Mouse (Mus musculus) MEL (cell line): Measurements from ENCODE around the gene Uba3. TPM values are rescaled to one million over a fixed set of nuclear protein-coding genes. Genes with fewer than 3 reads are reported as not detected.

Experiments used
- DNase-seq: peaks from one replicate; pipeline ENCODE4 v3.0.0; 2011; ENCODE audit warnings: low read depth, low spot score
- H3K27ac ChIP-seq: 2 replicates; pipeline ENCODE4 v1.5.1; 2012; ENCODE audit warnings: low read depth, mild to moderate bottlenecking, control low read depth, low read length, moderate library complexity; ENCODE audit not compliant: control insufficient read depth
- H3K27me3 ChIP-seq, 2 experiments: fragments of 150-350 bp in 1 of 2; sonication (generic) in 1 of 2; 2 replicates each; pipeline ENCODE4 v1.6.1; 2012; ENCODE audit warnings: low read length in 2 of 2, mild to moderate bottlenecking in 2 of 2, improper control_type of control experiment in 1 of 2, moderate library complexity in 1 of 2; ENCODE audit not compliant: insufficient read depth in 2 of 2, control insufficient read depth in 1 of 2
- H3K36me3 ChIP-seq, 2 experiments: 2 replicates each; pipeline ENCODE4 v1.6.1; 2012 to 2014; ENCODE audit warnings: low read length in 2 of 2, improper control_type of control experiment in 1 of 2, inconsistent platforms in 1 of 2, mild to moderate bottlenecking in 1 of 2; ENCODE audit not compliant: insufficient read depth in 2 of 2, control insufficient read depth in 1 of 2
- H3K4me1 ChIP-seq, 2 experiments: fragments of 150-350 bp in 1 of 2; sonication (generic) in 1 of 2; 2 replicates each; pipeline ENCODE4 v1.6.1; 2012; ENCODE audit warnings: low read length in 2 of 2, improper control_type of control experiment in 1 of 2, mild to moderate bottlenecking in 1 of 2; ENCODE audit not compliant: insufficient read depth in 2 of 2, control insufficient read depth in 1 of 2
- H3K4me3 ChIP-seq, 2 experiments: fragments of 150-350 bp in 1 of 2; sonication (generic) in 1 of 2; 2 replicates each; pipeline ENCODE4 v1.5.1; 2012; ENCODE audit warnings: low read depth in 2 of 2, low read length in 2 of 2, mild to moderate bottlenecking in 2 of 2, moderate library complexity in 2 of 2, control low read depth in 1 of 2, improper control_type of control experiment in 1 of 2; ENCODE audit not compliant: control insufficient read depth in 1 of 2, insufficient read depth in 1 of 2
- H3K79me2 ChIP-seq: 2 replicates; pipeline ENCODE4 v1.6.1; 2012; ENCODE audit warnings: mild to moderate bottlenecking, low read length, moderate library complexity; ENCODE audit not compliant: control insufficient read depth, poor library complexity, insufficient read depth
- H3K9ac ChIP-seq: 2 replicates; pipeline ENCODE4 v1.6.1; 2012; ENCODE audit warnings: low read depth, mild to moderate bottlenecking, control low read depth, low read length, moderate library complexity; ENCODE audit not compliant: control insufficient read depth, poor library complexity, severe bottlenecking
- H3K9me3 ChIP-seq: fragments of 150-350 bp; sonication (generic); replicated peaks from 2 replicates; pipeline ENCODE4 v1.6.1; 2012; ENCODE audit warnings: mild to moderate bottlenecking, low read length, improper control_type of control experiment, moderate library complexity; ENCODE audit not compliant: insufficient read depth
- BHLHE40 ChIP-seq: IDR thresholded peaks from 2 replicates; pipeline ENCODE4 v1.6.1; 2012; ENCODE audit warnings: low read depth, mild to moderate bottlenecking, inconsistent platforms, low read length, improper control_type of control experiment, borderline replicate concordance
- CTCF ChIP-seq, 3 experiments: IDR thresholded peaks in 2 of 3; conservative IDR thresholded peaks in 1 of 3; 2 replicates each; pipeline ENCODE4 v1.5.1; 2011 to 2012; ENCODE audit warnings: low read length in 3 of 3, low read depth in 2 of 3, mild to moderate bottlenecking in 2 of 3, improper control_type of control experiment in 1 of 3, inconsistent platforms in 1 of 3, mixed read lengths in 1 of 3, moderate library complexity in 1 of 3; ENCODE audit not compliant: control insufficient read depth in 1 of 3, insufficient read depth in 1 of 3, poor library complexity in 1 of 3, severe bottlenecking in 1 of 3
- E2F4 ChIP-seq: IDR thresholded peaks from 2 replicates; pipeline ENCODE4 v1.6.1; 2011; ENCODE audit warnings: low read depth, low read length, improper control_type of control experiment, borderline replicate concordance
- GABPA ChIP-seq: IDR thresholded peaks from 2 replicates; pipeline ENCODE4 v1.6.1; 2012; ENCODE audit warnings: low read depth, mild to moderate bottlenecking, inconsistent platforms, low read length, improper control_type of control experiment, moderate library complexity
- JUND ChIP-seq: IDR thresholded peaks from 2 replicates; pipeline ENCODE4 v1.6.1; 2011; ENCODE audit warnings: low read depth, mild to moderate bottlenecking, improper control_type of control experiment, low read length
- KAT2A ChIP-seq: conservative IDR thresholded peaks from 2 replicates; pipeline ENCODE4 v1.6.1; 2012; ENCODE audit warnings: low read depth, low read length, improper control_type of control experiment, inconsistent platforms
- MAFK ChIP-seq: IDR thresholded peaks from 2 replicates; pipeline ENCODE4 v1.6.1; 2011; ENCODE audit warnings: low read depth, mild to moderate bottlenecking, low read length, improper control_type of control experiment, borderline replicate concordance
- MAX ChIP-seq: IDR thresholded peaks from 2 replicates; pipeline ENCODE4 v1.6.1; 2011; ENCODE audit warnings: low read length, improper control_type of control experiment
- MYB ChIP-seq: IDR thresholded peaks from 2 replicates; pipeline ENCODE4 v1.6.1; 2011; ENCODE audit warnings: mild to moderate bottlenecking, low read depth, low read length, improper control_type of control experiment
- MYC ChIP-seq: IDR thresholded peaks from 2 replicates; pipeline ENCODE4 v1.6.1; 2011; ENCODE audit warnings: low read depth, mild to moderate bottlenecking, low read length, improper control_type of control experiment, moderate library complexity
- NRF1 ChIP-seq: IDR thresholded peaks from 2 replicates; pipeline ENCODE4 v1.6.1; 2014; ENCODE audit warnings: low read depth, mild to moderate bottlenecking, inconsistent platforms, low read length, improper control_type of control experiment, moderate library complexity; ENCODE audit not compliant: poor library complexity, insufficient read depth, severe bottlenecking
- POLR2AphosphoS2 ChIP-seq: IDR thresholded peaks from 2 replicates; pipeline ENCODE4 v1.6.1; 2011; ENCODE audit warnings: low read length, improper control_type of control experiment
- RAD21 ChIP-seq: IDR thresholded peaks from 2 replicates; pipeline ENCODE4 v1.6.1; 2011; ENCODE audit warnings: mild to moderate bottlenecking, low read depth, low read length, improper control_type of control experiment
- SIN3A ChIP-seq: IDR thresholded peaks from 2 replicates; pipeline ENCODE4 v1.6.1; 2012; ENCODE audit warnings: low read length, improper control_type of control experiment, inconsistent platforms
- SMC3 ChIP-seq: IDR thresholded peaks from 2 replicates; pipeline ENCODE4 v1.6.1; 2011; ENCODE audit warnings: low read depth, low read length, improper control_type of control experiment
- TAL1 ChIP-seq: IDR thresholded peaks from 2 replicates; pipeline ENCODE4 v1.6.1; 2012; ENCODE audit warnings: mild to moderate bottlenecking, inconsistent platforms, low read length, moderate library complexity, mixed read lengths
- USF1 ChIP-seq: IDR thresholded peaks from 2 replicates; pipeline ENCODE4 v1.6.1; 2014; ENCODE audit warnings: low read depth, mild to moderate bottlenecking, inconsistent platforms, low read length, improper control_type of control experiment, moderate library complexity
- ZC3H11A ChIP-seq: IDR thresholded peaks from 2 replicates; pipeline ENCODE4 v1.6.1; 2012; ENCODE audit warnings: low read depth, mild to moderate bottlenecking, inconsistent platforms, low read length, improper control_type of control experiment
- ZKSCAN1 ChIP-seq: IDR thresholded peaks from 2 replicates; pipeline ENCODE4 v1.6.1; 2012; ENCODE audit warnings: low read depth, mild to moderate bottlenecking, inconsistent platforms, low read length, improper control_type of control experiment, moderate library complexity
- polyA plus RNA-seq, 2 experiments: library from polyadenylated mRNA; stranded (reverse) in 1 of 2; unstranded in 1 of 2; fragments of >175 nt in 1 of 2; fragments of >200 nt in 1 of 2; gene quantifications; 2 replicates each; pipeline versions ENCODE4 v1.2.1 to v1.2.4; 2012; ENCODE audit warnings: low replicate concordance in 2 of 2, low read depth in 1 of 2; ENCODE audit not compliant: insufficient read length in 2 of 2, insufficient read depth in 1 of 2, missing spikeins in 1 of 2
- total RNA-seq: library from RNA; depleted of rRNA; stranded (reverse); fragments of 300-350 nt; gene quantifications from 2 replicates; pipeline ENCODE4 v1.2.3, GENCODE M21; 2012

The Uba3 gene
- total and polyA plus RNA-seq, 3 experiments: 37.1 to 38.1 TPM; not detected in 1

- no peak overlapping the region for H3K4me3 ChIP-seq
- no peaks in the 10 kb centered on the region for H3K4me1 ChIP-seq
- H3K9me3 ChIP-seq: no peaks in the 10 kb centered on the region
- TF ChIP-seq RAD21 (peak; percentile 70), SMC3 (peak; percentile 78), MAX (peak; percentile 25; the same call in 1 of the 2 replicates), ZC3H11A (peak; percentile 69), GABPA (no peak), MYC (0 out of 2 replicates have a peak, but pooled peaks have one; percentile 33), USF1 (no peak), CTCF (IDR thresholded peaks at IDR 0.05 in 2 of 3, conservative IDR thresholded peaks at IDR 0.05 in 1 of 3; ENCODE audit: control insufficient read depth in 1 of 3, insufficient read depth in 1 of 3, low read depth in 2 of 3, low read length in 3 of 3, poor library complexity in 1 of 3, severe bottlenecking in 1 of 3) (peak; percentile 47 to 84 (median 84)), SIN3A (0 out of 2 replicates have a peak, but pooled peaks have one; percentile 15)
- no peaks in the 10 kb centered on the region for H3K36me3 ChIP-seq
- no peaks in the 10 kb centered on the region for H3K79me2 ChIP-seq
- H3K27ac ChIP-seq: no peak overlapping the region
- DNase-seq: peak; percentile 70
- H3K27me3 ChIP-seq: peaks cover 0 to 1% of the 10 kb centered on the region in 2 experiments; a peak in 1 of 4 replicates
- no peak overlapping the region for H3K9ac ChIP-seq
These were observed 45.5 kb upstream of the Uba3 start for GRCm38 (mm10) chr6:97250966-97251365.

GRCm38 (mm10) chr6:97245200-97245599 lies 39.8 kb upstream of the Uba3 start:
- Histone ChIP-seq H3K27me3 (peaks cover 0 to 1% of the 10 kb centered on the region in 2 experiments; a peak in 1 of 4 replicates), H3K9me3 (no peaks in the 10 kb centered on the region), H3K9ac (no peak overlapping the region), H3K4me1 (no peaks in the 10 kb centered on the region), H3K36me3 (no peaks in the 10 kb centered on the region), H3K4me3 (no peak overlapping the region), H3K27ac (no peak overlapping the region), H3K79me2 (no peaks in the 10 kb centered on the region)
- DNase-seq: no peak
- TF ChIP-seq MAFK (peak; percentile 57; the same call in 1 of the 2 replicates), JUND (no peak)

- H3K4me3 ChIP-seq: no peak overlapping the region
- H3K9ac ChIP-seq: no peak overlapping the region
- H3K9me3 ChIP-seq: no peaks in the 10 kb centered on the region
- no peaks in the 10 kb centered on the region for H3K27me3 ChIP-seq
- no peak overlapping the region for H3K27ac ChIP-seq
- no peaks in the 10 kb centered on the region for H3K79me2 ChIP-seq
- TF ChIP-seq ZC3H11A: no peak
- no peak for TF ChIP-seq SMC3
- TF ChIP-seq BHLHE40: no peak
- TF ChIP-seq SIN3A: no peak
- TF ChIP-seq GABPA: no peak
- no peak for TF ChIP-seq MYB
- TF ChIP-seq ZKSCAN1: no peak
- no peak for TF ChIP-seq E2F4
- no peak for TF ChIP-seq POLR2AphosphoS2
- no peak for TF ChIP-seq TAL1
- no peak for TF ChIP-seq NRF1
- no peak for TF ChIP-seq USF1
- TF ChIP-seq MYC: no peak
- no peak for TF ChIP-seq KAT2A
- H3K36me3 ChIP-seq: no peaks in the 10 kb centered on the region
- H3K4me1 ChIP-seq: no peaks in the 10 kb centered on the region
- no peak for DNase-seq
These were observed 37.1 kb upstream of the Uba3 start for GRCm38 (mm10) chr6:97242522-97242921.
